Mouse (Mus musculus) ZHBTc4 (cell line): ENCODE measurements around the gene Grtp1.

Source experiments
- DNase-seq: peaks from one replicate; pipeline ENCODE4 v3.0.0-alpha.2; 2011; ENCODE audit warnings: low read depth, low spot score

The Grtp1 gene

GRCm38 (mm10) chr8:13204371-13205140 lies 4.1 kb upstream of the Grtp1 start:
- peak; percentile 78 for DNase-seq

- DNase-seq = no peak
Measured at GRCm38 (mm10) chr8:13203472-13203871, 3.1 kb upstream of the Grtp1 start.

GRCm38 (mm10) chr8:13202806-13203205 lies 2.4 kb upstream of the Grtp1 start:
- no peak for DNase-seq

GRCm38 (mm10) chr8:13202041-13202440 lies 1.6 kb upstream of the Grtp1 start:
- DNase-seq = no peak

- no peak for DNase-seq
Measured at GRCm38 (mm10) chr8:13201013-13201334, 554 bp upstream of the Grtp1 start.

- DNase-seq = no peak
Measured at GRCm38 (mm10) chr8:13199385-13200061, 897 bp downstream of the Grtp1 start.

- no peak for DNase-seq
Measured at GRCm38 (mm10) chr8:13197493-13197892, 2.9 kb downstream of the Grtp1 start.

GRCm38 (mm10) chr8:13194818-13195217 lies 5.6 kb downstream of the Grtp1 start:
- DNase-seq = peak; percentile 63

- DNase-seq = no peak
Measured at GRCm38 (mm10) chr8:13190235-13190634, 10.2 kb downstream of the Grtp1 start.

- DNase-seq = no peak
Measured at GRCm38 (mm10) chr8:13188857-13189256, 11.6 kb downstream of the Grtp1 start.

GRCm38 (mm10) chr8:13188052-13188555 lies 12.3 kb downstream of the Grtp1 start:
- no peak for DNase-seq

GRCm38 (mm10) chr8:13187638-13188037 lies 12.8 kb downstream of the Grtp1 start:
- DNase-seq = no peak

- DNase-seq = no peak
Measured at GRCm38 (mm10) chr8:13187229-13187628, 13.2 kb downstream of the Grtp1 start.

- DNase-seq = no peak
Measured at GRCm38 (mm10) chr8:13186819-13187218, 13.6 kb downstream of the Grtp1 start.

GRCm38 (mm10) chr8:13181691-13181976 lies 18.8 kb downstream of the Grtp1 start:
- no peak for DNase-seq

- no peak for DNase-seq
Measured at GRCm38 (mm10) chr8:13180911-13181690, 19.3 kb downstream of the Grtp1 start.

- DNase-seq = no peak
Measured at GRCm38 (mm10) chr8:13180408-13180807, 20.0 kb downstream of the Grtp1 start.

- DNase-seq = no peak
Measured at GRCm38 (mm10) chr8:13179948-13180347, 20.5 kb downstream of the Grtp1 start.

- no peak for DNase-seq
Measured at GRCm38 (mm10) chr8:13179482-13179881, 20.9 kb downstream of the Grtp1 start.

GRCm38 (mm10) chr8:13178137-13178536 lies 22.3 kb downstream of the Grtp1 start:
- DNase-seq = no peak

GRCm38 (mm10) chr8:13177173-13177852 lies 23.1 kb downstream of the Grtp1 start:
- no peak for DNase-seq

- no peak for DNase-seq
Measured at GRCm38 (mm10) chr8:13175650-13176049, 24.8 kb downstream of the Grtp1 start.
